Mouse (Mus musculus): ENCODE measurements around the gene Sema4c.

GRCm38 (mm10) chr1:36581260-36581659 is 23.1 kb upstream of the Sema4c start:
- no peak for TF ChIP-seq CTCF (IDR thresholded peaks at IDR 0.05; ENCODE audit: control insufficient read depth, insufficient read depth, insufficient read length)
- TF ChIP-seq CEBPB (IDR thresholded peaks at IDR 0.05; ENCODE audit: low read depth): no peak
- TF ChIP-seq USF1 (IDR thresholded peaks at IDR 0.05; ENCODE audit: low read depth): no peak
